Mouse (Mus musculus) CH12F3 (cell line): Measurements from ENCODE around the gene Lypd6b.

Experiments
- in situ Hi-C: fragments of 300-500 bp; cut with MboI; formaldehyde crosslinking; loops from 2 replicates; pipeline ENCODE4 v1.14.3; 2020; ENCODE audit warnings: low sequenced_read_pairs

The Lypd6b gene

GRCm38 (mm10) chr2:49787376-49788050 is at the start of gene Lypd6b:
TSS of gene Lypd6b (plus strand) at chr2:49787688.
- in situ Hi-C loops = no loop called here

- in situ Hi-C loops = loop anchor here (10.0 to 25.0 kb wide), 2 partner anchors 384 to 827 kb away; no protein-coding TSS in a partner anchor
These were observed 48.4 kb upstream of the Lypd6b start for GRCm38 (mm10) chr2:49739046-49739445.

GRCm38 (mm10) chr2:49741026-49741425 is 46.5 kb upstream of the Lypd6b start:
- in situ Hi-C loops = loop anchor here (25.0 kb wide), 1 partner anchor 829 kb away; no protein-coding TSS in a partner anchor

DNA sequence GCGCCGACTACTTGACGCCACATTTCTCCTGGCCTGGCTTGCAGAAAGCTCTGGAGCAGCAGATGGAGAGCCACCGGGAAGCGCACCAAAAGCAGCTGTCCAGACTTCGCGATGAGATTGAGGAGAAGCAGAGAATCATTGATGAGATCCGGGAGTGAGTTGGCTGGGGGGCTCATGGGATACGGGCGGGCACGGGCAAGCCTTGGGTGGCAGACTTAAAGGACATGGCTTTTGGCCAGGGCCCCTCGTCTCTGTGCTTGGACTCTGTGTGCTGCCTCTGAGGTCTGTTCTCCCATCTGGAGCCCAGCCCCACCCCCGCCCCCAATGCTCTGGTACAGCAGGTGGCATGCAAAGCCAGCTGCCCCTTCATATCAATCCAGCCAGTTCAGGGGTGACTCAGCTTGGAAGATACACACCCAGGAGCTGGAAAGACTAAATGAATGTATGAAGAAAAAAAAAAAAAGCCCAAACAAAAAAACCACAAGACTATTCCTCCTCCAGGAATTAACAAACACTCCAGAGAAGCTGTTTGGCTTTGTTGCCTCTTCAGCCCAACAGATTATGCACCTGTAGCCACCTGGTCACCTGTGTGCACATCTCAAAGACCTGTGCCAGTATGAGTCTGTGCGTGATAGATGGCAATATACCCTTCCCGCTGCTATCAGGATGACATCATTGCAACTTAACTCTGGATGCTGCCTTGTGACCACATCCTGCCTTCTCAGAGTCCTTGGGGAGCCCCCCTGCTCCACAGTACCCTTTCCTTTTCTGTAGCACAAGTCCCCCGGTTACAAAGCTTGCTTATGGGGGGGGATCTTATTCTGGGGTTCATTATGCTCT is 45.4 kb upstream of the Lypd6b start:
- in situ Hi-C loops = loop anchor here (25.0 kb wide), 1 partner anchor 830 kb away; no protein-coding TSS in a partner anchor

DNA sequence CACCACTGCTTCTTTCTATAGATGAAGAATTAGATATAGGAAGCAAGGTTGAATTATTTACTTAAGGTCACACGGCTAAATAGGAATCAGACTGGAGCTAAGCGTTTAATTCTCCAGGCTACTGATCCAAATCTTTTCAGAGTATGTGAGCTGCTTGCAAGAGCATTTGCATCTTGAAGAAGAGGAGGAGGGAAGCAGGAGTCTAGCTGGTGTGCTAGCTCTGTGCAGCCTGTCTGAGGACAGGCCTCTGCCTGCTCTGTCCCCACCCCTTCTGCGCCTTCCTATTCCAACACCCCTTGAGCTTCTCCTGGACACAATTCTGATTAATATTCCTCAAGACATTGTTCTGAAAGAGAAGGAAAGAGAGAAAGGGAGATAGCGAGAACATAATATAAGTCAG is 44.6 kb upstream of the Lypd6b start:
- in situ Hi-C loops = loop anchor here (25.0 kb wide), 1 partner anchor 831 kb away; no protein-coding TSS in a partner anchor

- in situ Hi-C loops = loop anchor here (25.0 kb wide), 1 partner anchor 831 kb away; no protein-coding TSS in a partner anchor
These were observed 43.7 kb upstream of the Lypd6b start for GRCm38 (mm10) chr2:49743775-49744174.

- in situ Hi-C loops = loop anchor here (25.0 kb wide), 1 partner anchor 832 kb away; no protein-coding TSS in a partner anchor
These were observed 43.0 kb upstream of the Lypd6b start for GRCm38 (mm10) chr2:49744251-49745093.

DNA sequence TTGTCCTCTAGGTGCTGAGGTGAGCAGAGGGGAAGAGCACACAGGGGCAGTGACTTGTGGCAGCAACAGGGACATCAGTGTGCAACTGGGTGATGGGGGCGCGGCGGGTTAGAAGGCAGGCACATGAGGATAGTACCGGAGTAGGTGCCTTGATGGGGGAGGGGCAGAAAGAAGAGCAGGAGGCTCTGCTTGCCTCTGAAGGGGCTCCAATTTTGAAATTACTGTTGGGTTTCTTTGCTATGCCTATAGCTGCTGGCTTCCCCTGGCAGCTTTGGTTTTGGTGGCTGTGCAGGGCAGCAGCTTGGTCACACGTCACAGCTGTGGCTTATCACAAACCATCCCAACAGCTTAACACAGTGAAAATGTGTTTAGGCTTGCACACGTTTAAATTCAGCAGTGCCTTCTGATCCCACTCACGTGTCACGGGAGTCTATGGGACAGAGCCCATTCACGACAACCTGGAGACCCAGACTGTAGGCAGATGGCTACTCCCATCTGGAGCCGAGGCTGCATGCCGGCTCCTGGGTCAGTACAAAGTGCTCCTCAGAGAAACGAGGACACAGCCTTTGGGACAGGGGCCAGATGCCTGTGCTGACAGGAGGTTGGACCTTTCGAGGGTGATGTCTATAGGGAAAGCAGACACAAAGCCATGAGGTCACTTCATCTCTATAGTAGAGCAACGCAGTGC is 42.2 kb upstream of the Lypd6b start:
- in situ Hi-C loops = loop anchor here (25.0 kb wide), 1 partner anchor 833 kb away; no protein-coding TSS in a partner anchor

- in situ Hi-C loops = loop anchor here (25.0 kb wide), 1 partner anchor 835 kb away; no protein-coding TSS in a partner anchor
These were observed 40.5 kb upstream of the Lypd6b start for GRCm38 (mm10) chr2:49746947-49747346.

GRCm38 (mm10) chr2:49747670-49748069 is 39.8 kb upstream of the Lypd6b start:
- in situ Hi-C loops = loop anchor here (25.0 kb wide), 1 partner anchor 835 kb away; no protein-coding TSS in a partner anchor

- in situ Hi-C loops = loop anchor here (25.0 kb wide), 1 partner anchor 836 kb away; no protein-coding TSS in a partner anchor
These were observed 38.7 kb upstream of the Lypd6b start for GRCm38 (mm10) chr2:49748628-49749342.

GRCm38 (mm10) chr2:49749730-49750576 is 37.5 kb upstream of the Lypd6b start:
- in situ Hi-C loops = loop anchor here (25.0 kb wide), 1 partner anchor 838 kb away; no protein-coding TSS in a partner anchor

DNA sequence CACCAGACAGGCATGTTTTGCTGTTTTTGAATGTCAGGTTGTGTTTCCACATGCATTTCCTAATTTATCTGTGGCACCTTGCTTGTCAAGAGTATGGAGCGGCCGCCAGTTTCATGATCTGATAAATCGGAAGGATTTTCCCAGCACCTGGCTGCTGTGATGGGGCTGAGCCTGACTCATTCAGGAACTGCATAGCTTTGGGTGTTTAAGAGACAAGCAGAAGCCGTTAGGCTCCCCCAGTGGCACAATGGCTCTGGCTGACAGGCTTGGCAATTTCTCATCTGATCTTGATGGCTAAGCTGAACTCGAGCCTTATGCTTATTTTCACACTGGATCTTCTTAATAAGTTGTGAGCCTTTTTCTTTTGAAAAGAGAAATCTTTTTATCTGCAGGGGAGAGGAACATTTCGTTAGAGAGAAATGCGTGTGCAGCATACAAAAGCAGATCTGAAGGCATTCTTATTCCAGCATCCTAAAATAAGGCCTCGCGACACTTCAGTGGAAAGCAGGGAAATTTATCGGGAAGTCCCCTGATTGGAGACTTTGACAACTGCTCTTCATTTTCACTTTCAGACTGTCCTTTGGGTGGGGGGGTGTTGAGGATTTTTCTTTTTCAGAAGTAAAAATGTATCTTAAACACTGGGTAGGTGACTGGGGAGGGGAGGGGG is 35.8 kb upstream of the Lypd6b start:
- in situ Hi-C loops = no loop called here

DNA sequence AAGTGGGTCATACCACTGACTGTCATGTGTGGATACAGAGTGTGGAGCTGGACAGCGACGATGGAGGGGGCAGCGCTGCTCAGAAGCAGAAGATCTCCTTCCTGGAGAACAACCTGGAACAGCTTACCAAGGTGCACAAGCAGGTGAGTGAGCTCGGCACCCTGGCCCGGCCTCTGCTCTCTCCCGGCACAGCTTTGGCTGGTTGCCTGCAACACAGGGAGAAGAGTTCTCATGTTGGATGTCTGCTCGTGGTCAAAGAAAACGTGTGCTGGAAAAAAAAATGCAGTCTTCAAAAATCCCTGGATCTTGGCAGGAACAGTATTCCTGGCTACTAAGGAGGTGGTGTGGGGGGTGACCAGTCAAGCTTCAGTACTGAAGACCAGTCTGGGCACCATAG is 35.3 kb upstream of the Lypd6b start:
- in situ Hi-C loops = no loop called here

DNA sequence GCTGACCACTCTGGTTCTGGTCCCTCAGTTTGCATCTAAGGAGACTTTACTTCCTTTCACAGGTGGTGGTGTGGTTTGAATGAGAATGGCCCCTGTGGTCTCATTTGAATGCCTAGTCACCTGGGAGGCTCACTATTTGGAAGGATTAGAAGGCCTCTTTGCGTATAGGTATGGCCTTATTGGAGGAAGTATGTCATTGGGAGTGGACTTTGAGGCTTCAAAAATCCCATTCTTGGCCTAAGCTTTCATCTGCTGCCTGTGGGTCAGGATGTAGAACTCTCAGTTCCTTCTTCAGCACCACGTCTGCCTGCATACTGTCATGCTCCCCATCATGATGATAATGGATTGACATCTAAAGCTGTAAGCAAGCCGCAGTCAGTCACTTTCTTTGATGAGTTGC is 34.4 kb upstream of the Lypd6b start:
- in situ Hi-C loops = no loop called here

GRCm38 (mm10) chr2:49755054-49755453 is 32.4 kb upstream of the Lypd6b start:
- in situ Hi-C loops = no loop called here

GRCm38 (mm10) chr2:49757616-49758015 is 29.9 kb upstream of the Lypd6b start:
- in situ Hi-C loops = no loop called here
